Mouse (Mus musculus) heart, postnatal 0 days (tissue): Measurements from ENCODE around the gene Creb5.

Experiments
- CTCF ChIP-seq: IDR thresholded peaks from 2 replicates; pipeline ENCODE4 v1.5.1; 2016; ENCODE audit warnings: antibody characterized with exemption, control low read depth, low read depth
- EP300 ChIP-seq: IDR thresholded peaks from 2 replicates; pipeline ENCODE4 v1.6.1; 2016; ENCODE audit warnings: antibody characterized with exemption, low read depth

- no peak for TF ChIP-seq EP300
- TF ChIP-seq CTCF, result peak; percentile 52
These were observed 362.7 kb downstream of the Creb5 start for GRCm38 (mm10) chr6:53649782-53650181.
